Mouse (Mus musculus): ENCODE measurements around the gene Cntn2. TPM values are rescaled to one million over a fixed set of nuclear protein-coding genes. Genes with fewer than 3 reads are reported as not detected.

The Cntn2 gene
- total and polyA plus RNA-seq, 2 experiments from 2014 or later, result 17.7 to 84.0 TPM

- Histone ChIP-seq H3K9ac (replicated peaks; ENCODE audit: low read length) (no peak overlapping the region), H3K9me3 (ENCODE audit: low read length) (no peaks in the 10 kb centered on the region), H3K4me2 (ENCODE audit: low read depth, low read length) (peak overlapping the region; percentile 73), H3K27ac (no peak overlapping the region), H3K4me3 (ENCODE audit: low read length) (peak overlapping the region; percentile 48), H3K27me3 (ENCODE audit: insufficient read depth, low read length) (no peaks in the 10 kb centered on the region), H3K36me3 (ENCODE audit: insufficient read depth, low read length) (no peaks in the 10 kb centered on the region), H3K4me1 (ENCODE audit: insufficient read depth, low read length) (peaks cover 8% of the 10 kb centered on the region; the same call in 1 of the 2 replicates)
- DNase-seq (ENCODE audit: low spot score) (no peak), ATAC-seq (no peak)
- no peak for TF ChIP-seq CTCF (IDR thresholded peaks at IDR 0.05; ENCODE audit: low read depth)
- 61% methylated on average over 7 of the region's 7 CpGs for WGBS
Measured at GRCm38 (mm10) chr1:132540701-132541100, 2.4 kb downstream of the Cntn2 start.

- WGBS, result 50% methylated on average over 5 of the region's 5 CpGs
- TF ChIP-seq CTCF (IDR thresholded peaks at IDR 0.05; ENCODE audit: low read depth), result no peak
- Histone ChIP-seq H3K4me3 (ENCODE audit: low read length) (no peak overlapping the region), H3K27ac (0 out of 2 replicates have a peak overlapping the region, but pooled peaks have one; percentile 15), H3K27me3 (ENCODE audit: insufficient read depth, low read length) (no peaks in the 10 kb centered on the region), H3K4me1 (ENCODE audit: insufficient read depth, low read length) (peaks cover 11% of the 10 kb centered on the region; the same call in 1 of the 2 replicates), H3K4me2 (ENCODE audit: low read depth, low read length) (no peak overlapping the region), H3K9me3 (ENCODE audit: low read length) (no peaks in the 10 kb centered on the region), H3K36me3 (ENCODE audit: insufficient read depth, low read length) (0 out of 2 replicates have a peak, but pooled peaks cover 4% of the 10 kb centered on the region), H3K9ac (replicated peaks; ENCODE audit: low read length) (no peak overlapping the region)
- ATAC-seq (peak; percentile 52), DNase-seq (ENCODE audit: low spot score) (peak; percentile 55)
Measured at GRCm38 (mm10) chr1:132537736-132538135, 5.3 kb downstream of the Cntn2 start.

- no peak for TF ChIP-seq CTCF (IDR thresholded peaks at IDR 0.05; ENCODE audit: low read depth)
Measured at GRCm38 (mm10) chr1:132536416-132536815, 6.6 kb downstream of the Cntn2 start.

GRCm38 (mm10) chr1:132535541-132535940, 7.5 kb downstream of the Cntn2 start:
- ATAC-seq (no peak), DNase-seq (ENCODE audit: low spot score) (no peak)
- Histone ChIP-seq H3K9me3 (ENCODE audit: low read length) (no peaks in the 10 kb centered on the region), H3K4me1 (ENCODE audit: insufficient read depth, low read length) (0 out of 2 replicates have a peak, but pooled peaks cover 7% of the 10 kb centered on the region), H3K4me3 (ENCODE audit: low read length) (no peak overlapping the region), H3K27me3 (ENCODE audit: insufficient read depth, low read length) (no peaks in the 10 kb centered on the region), H3K9ac (replicated peaks; ENCODE audit: low read length) (no peak overlapping the region), H3K4me2 (ENCODE audit: low read depth, low read length) (no peak overlapping the region), H3K27ac (no peak overlapping the region), H3K36me3 (ENCODE audit: insufficient read depth, low read length) (0 out of 2 replicates have a peak, but pooled peaks cover 4% of the 10 kb centered on the region)
- WGBS, result 91% methylated on average over 4 of the region's 4 CpGs
- TF ChIP-seq CTCF (IDR thresholded peaks at IDR 0.05; ENCODE audit: low read depth), result no peak

More at GRCm38 (mm10) chr1:132536416-132536815, 6.6 kb downstream of the Cntn2 start:
- H3K27me3 ChIP-seq (ENCODE audit: insufficient read depth, low read length), result no peaks in the 10 kb centered on the region
- H3K9me3 ChIP-seq (ENCODE audit: low read length), result no peaks in the 10 kb centered on the region
- ATAC-seq (no peak), DNase-seq (ENCODE audit: low spot score) (no peak)
- H3K4me3 ChIP-seq (ENCODE audit: low read length), result no peak overlapping the region
- H3K9ac ChIP-seq (replicated peaks; ENCODE audit: low read length), result no peak overlapping the region
- peaks cover 11% of the 10 kb centered on the region; the same call in 1 of the 2 replicates for H3K4me1 ChIP-seq (ENCODE audit: insufficient read depth, low read length)
- WGBS, result 67% methylated on average over 3 of the region's 3 CpGs
- H3K4me2 ChIP-seq (ENCODE audit: low read depth, low read length), result no peak overlapping the region
- no peak overlapping the region for H3K27ac ChIP-seq
- H3K36me3 ChIP-seq (ENCODE audit: insufficient read depth, low read length), result 0 out of 2 replicates have a peak, but pooled peaks cover 4% of the 10 kb centered on the region

- no peak for DNase-seq (ENCODE audit: low spot score)
- Histone ChIP-seq H3K36me3 (ENCODE audit: insufficient read depth, low read length) (0 out of 2 replicates have a peak, but pooled peaks cover 4% of the 10 kb centered on the region), H3K9me3 (ENCODE audit: low read length) (no peaks in the 10 kb centered on the region), H3K4me3 (ENCODE audit: low read length) (no peak overlapping the region), H3K27me3 (ENCODE audit: insufficient read depth, low read length) (no peaks in the 10 kb centered on the region), H3K4me2 (ENCODE audit: low read depth, low read length) (no peak overlapping the region), H3K27ac (no peak overlapping the region), H3K9ac (replicated peaks; ENCODE audit: low read length) (no peak overlapping the region), H3K4me1 (ENCODE audit: insufficient read depth, low read length) (0 out of 2 replicates have a peak, but pooled peaks cover 7% of the 10 kb centered on the region)
- TF ChIP-seq CTCF (IDR thresholded peaks at IDR 0.05; ENCODE audit: low read depth), result no peak
- WGBS, result 7% methylated on average over 8 of the region's 8 CpGs
- ATAC-seq, result no peak
Measured at GRCm38 (mm10) chr1:132533840-132534239, 9.2 kb downstream of the Cntn2 start.

- H3K4me3 ChIP-seq (ENCODE audit: low read length), result no peak overlapping the region
- TF ChIP-seq CTCF (IDR thresholded peaks at IDR 0.05; ENCODE audit: low read depth), result no peak
- H3K9me3 ChIP-seq (ENCODE audit: low read length), result no peaks in the 10 kb centered on the region
- 0 out of 2 replicates have a peak, but pooled peaks cover 4% of the 10 kb centered on the region for H3K36me3 ChIP-seq (ENCODE audit: insufficient read depth, low read length)
- H3K4me2 ChIP-seq (ENCODE audit: low read depth, low read length), result no peak overlapping the region
- WGBS, result 69% methylated on average over 9 of the region's 9 CpGs
- no peak overlapping the region for H3K27ac ChIP-seq
- H3K9ac ChIP-seq (replicated peaks; ENCODE audit: low read length), result no peak overlapping the region
- DNase-seq (ENCODE audit: low spot score), result no peak
- H3K27me3 ChIP-seq (ENCODE audit: insufficient read depth, low read length), result no peaks in the 10 kb centered on the region
- H3K4me1 ChIP-seq (ENCODE audit: insufficient read depth, low read length), result 0 out of 2 replicates have a peak, but pooled peaks cover 5% of the 10 kb centered on the region
- no peak for ATAC-seq
Measured at GRCm38 (mm10) chr1:132532521-132532920, 10.5 kb downstream of the Cntn2 start.

GRCm38 (mm10) chr1:132530631-132531191, 12.3 kb downstream of the Cntn2 start:
- no peaks in the 10 kb centered on the region for H3K27me3 ChIP-seq (ENCODE audit: insufficient read depth, low read length)
- TF ChIP-seq CTCF (IDR thresholded peaks at IDR 0.05; ENCODE audit: low read depth), result no peak
- H3K4me1 ChIP-seq (ENCODE audit: insufficient read depth, low read length), result 0 out of 2 replicates have a peak, but pooled peaks cover 3% of the 10 kb centered on the region
- no peak overlapping the region for H3K9ac ChIP-seq (replicated peaks; ENCODE audit: low read length)
- H3K27ac ChIP-seq, result no peak overlapping the region
- 6% methylated on average over 5 of the region's 5 CpGs for WGBS
- no peak overlapping the region for H3K4me3 ChIP-seq (ENCODE audit: low read length)
- peak; percentile 35 for ATAC-seq
- no peaks in the 10 kb centered on the region for H3K9me3 ChIP-seq (ENCODE audit: low read length)
- H3K36me3 ChIP-seq (ENCODE audit: insufficient read depth, low read length), result 0 out of 2 replicates have a peak, but pooled peaks cover 4% of the 10 kb centered on the region
- no peak overlapping the region for H3K4me2 ChIP-seq (ENCODE audit: low read depth, low read length)
- peak; percentile 57 for DNase-seq (ENCODE audit: low spot score)

Measured in hindbrain, postnatal 0 days (tissue).